Mouse (Mus musculus) embryonic fibroblast, embryonic 13.5 days (primary cell): ENCODE results near the gene Gtpbp8.

Experiments used
- CTCF ChIP-seq: IDR thresholded peaks from 2 replicates; pipeline ENCODE4 v1.5.1; 2011; ENCODE audit warnings: mild to moderate bottlenecking, control low read depth, low read length, moderate library complexity, borderline replicate concordance; ENCODE audit not compliant: insufficient read depth
- POLR2A ChIP-seq: IDR thresholded peaks from 2 replicates; pipeline ENCODE4 v1.6.1; 2011; ENCODE audit warnings: low read depth, mild to moderate bottlenecking, control low read depth, low read length, moderate library complexity

- TF ChIP-seq CTCF (no peak), POLR2A (no peak)
Observed at GRCm38 (mm10) chr16:44757700-44758099, 11.5 kb upstream of the Gtpbp8 start.
